Mouse (Mus musculus): ENCODE measurements around the gene Atpif1. TPM values are rescaled to one million over a fixed set of nuclear protein-coding genes. Genes with fewer than 3 reads are reported as not detected.

Gene Atpif1
- total RNA-seq, 1 experiment from 2014 or later, result 437 TPM

DNA sequence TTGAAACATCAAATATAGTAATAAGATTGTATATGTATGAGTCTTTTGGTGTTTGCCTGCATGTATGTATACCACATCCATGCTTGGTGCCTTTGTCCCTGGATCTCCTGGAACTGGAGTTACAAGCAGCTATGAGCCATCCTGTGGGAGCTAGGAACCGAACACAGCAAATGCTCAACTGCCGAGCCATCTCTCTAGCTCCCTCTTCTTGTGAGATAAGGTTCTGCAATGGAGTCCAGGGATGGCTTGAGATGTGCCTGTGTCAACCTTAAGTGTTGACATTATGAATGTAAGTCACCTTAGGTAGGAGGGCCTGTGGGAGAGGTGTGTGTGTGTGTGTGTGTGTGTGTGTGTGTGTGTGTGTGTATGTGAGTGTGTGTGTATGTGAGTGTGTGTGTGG, 6.8 kb downstream of the Atpif1 start:
- no peak for DNase-seq

DNA sequence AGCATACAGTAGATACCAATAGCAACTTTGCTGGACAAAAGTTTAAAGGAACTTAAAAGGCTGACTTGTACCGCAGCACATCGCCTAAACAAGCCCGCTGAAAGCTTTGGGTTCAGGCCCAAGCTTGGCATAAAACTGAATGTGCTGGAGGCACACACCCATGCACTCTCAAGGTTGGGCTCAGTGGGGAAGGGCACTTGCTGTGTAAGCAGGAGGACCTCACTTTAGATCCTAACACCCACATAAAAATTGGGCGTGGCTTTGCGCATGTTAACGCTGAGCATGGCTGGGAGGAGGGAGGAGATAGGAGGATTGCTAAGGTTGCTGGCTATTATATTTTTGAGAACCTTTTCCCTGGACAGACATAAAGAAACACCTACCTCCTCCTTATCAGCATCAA, 8.7 kb downstream of the Atpif1 start:
- DNase-seq, result no peak

DNA sequence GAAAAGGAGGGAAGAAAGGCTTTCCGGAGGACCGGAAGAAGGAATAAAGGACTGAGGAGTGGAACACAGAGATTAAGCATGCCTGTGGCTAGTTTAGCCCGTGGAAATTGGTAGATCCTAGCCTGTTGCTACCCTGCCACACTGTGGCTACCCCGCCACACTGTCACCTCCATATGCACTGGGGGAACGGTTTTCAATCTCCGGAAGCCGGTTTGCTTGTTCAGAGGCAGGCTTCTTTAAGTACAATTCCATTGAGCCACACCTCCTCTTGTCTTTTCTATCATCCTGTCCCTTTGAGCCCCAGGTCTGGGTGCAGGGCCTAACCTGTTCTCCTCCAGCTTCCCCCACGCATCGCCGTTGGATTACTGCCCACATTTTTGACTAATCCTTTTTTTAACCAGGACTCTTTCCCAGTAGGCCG, 9.1 kb downstream of the Atpif1 start:
- DNase-seq, result no peak

DNA sequence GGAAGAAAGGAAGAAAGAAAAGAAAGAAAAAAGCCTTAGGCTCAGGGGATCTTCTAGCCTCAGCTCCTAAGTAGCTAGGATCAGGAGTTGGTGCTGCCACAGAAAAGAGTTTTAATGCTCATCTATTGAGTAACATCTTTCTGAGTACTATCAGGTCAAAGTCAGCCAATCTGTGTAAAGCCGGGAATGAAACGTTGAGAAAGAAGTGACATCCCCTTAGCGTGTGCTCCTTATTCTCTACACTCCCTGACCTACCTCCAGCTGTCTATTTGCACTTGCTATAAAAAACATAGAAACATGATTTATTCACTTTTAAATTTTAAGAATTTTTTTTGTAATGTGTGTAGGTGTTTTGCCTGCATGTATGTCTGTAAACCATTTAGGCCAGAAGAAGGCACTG, 14.3 kb downstream of the Atpif1 start:
- DNase-seq, result no peak

DNA sequence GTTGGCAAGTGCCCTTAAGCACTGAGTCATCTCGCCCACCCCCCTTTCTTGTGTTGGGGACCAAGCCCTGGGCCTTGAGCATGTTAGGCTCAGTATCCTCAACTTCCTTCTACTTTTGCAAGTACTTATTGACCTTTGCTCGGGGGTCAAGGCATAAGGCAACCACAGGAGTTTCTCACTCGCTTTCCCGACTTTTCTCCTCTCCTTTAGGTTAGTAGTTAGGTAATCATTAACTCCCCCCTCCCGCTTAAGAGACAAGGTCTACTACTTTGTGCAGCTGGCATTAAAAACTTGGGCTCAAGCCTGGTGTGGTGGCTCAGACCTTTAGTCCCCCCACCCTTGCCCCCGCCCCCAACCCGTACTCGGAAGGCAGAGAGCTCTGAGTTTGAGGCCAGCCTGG, 15.4 kb downstream of the Atpif1 start:
- no peak for DNase-seq

DNA sequence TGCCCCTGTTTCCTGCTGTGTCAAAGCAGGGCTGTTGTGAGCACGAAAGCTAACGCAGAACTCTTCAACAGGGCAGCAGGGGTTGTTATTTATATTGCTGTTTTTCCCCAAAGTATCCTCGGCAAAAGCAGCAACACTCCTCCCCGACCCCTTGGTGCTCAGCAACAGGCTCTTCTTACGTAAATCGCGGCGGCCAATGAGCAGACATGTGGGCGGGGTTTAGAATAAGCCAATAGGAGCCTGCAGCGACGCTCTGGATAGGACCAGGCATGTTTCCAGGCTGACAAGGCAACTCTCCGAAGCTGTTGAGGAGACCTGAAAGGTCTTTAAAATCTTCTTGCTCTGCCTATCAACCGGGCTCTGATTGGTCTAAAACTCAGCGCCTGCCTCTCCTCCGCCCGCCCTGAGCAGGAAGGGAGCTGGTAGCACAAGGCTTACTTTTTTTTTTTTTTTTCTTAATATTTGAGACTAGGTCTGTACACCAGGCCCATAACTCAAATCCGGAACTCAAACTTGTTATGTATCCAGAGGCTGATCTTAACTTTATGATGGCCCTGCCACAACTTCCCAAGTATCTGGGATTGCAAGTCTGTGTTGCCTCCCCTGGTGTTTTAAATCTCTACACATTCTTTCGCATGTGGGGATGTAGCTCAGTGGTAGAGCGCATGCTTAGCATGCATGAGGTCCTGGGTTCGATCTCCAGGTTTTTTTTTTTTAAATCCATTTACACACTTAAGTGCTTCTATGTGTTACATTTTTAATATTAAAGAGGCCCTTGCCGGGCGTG, 17.9 kb downstream of the Atpif1 start:
- DNase-seq, result peak; percentile 85

DNA sequence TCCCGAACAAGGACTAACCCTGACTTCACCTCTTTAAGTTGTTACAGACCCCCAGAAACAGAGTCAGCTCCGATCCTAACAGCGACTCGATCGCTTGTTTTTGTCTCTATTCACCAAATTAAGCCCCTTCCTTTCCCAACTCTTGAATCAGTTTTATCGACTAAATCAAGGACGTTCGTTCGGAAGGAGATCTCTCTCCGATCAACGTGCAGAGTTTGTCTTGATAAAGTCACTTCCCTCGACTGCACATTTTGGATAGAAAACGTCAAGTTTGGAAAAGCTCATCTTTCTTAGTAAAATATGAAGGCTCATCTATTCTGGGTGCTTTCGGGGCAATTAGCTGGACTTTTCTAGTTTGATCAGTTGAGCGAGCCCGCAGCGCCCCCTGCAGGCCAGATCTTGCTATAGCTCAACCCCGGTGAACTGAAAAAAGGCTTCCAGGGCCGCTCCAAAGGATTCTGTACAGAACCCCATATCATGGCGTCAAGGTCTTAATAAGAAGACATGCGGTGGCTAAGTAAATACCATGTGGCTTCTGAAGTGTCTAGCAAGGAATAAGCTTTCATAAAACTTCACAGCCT, 18.8 kb downstream of the Atpif1 start:
- peak; percentile 88 for DNase-seq

DNA sequence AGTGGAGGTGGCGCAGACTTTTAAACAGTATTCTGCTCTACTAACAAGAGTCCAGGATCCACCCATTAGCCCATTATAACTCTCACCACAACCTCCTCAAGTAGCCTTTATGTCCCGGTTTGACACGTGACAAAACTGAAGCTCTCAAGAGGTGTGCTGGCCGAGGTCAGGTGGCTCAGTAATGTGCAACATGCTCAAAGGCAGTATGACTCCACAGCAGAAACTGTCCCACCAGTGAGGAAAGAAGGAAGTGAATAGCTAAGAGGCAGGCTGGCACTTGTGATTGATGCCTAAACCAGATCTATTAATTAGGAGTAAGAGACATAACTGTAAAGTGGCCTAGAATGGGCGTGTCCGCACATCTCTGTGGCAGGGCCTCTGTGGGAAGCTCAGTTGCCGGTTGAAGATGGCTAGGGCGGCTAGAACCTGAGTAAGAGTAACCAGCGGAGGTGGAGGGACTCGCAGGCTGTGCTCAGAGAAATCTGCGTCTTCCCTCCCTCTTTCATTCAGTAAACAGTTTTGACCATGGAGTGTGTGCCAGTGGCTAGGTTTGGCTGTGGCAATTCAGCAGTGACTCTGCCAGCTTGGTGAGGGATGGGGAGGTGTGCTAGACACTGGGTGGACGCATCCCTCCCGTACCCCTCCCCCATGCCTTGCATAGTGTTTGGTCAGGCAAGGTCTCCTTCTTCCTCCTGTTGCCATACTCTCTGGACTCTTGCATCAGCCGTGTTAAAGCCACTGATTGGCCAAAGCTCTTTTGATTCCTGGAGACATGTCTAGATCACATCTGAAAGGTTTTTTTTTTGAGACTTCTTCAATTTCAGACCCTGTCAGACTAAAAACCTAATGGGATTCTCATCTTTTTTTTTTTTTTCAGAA, 19.8 kb downstream of the Atpif1 start:
- no peak for DNase-seq

DNA sequence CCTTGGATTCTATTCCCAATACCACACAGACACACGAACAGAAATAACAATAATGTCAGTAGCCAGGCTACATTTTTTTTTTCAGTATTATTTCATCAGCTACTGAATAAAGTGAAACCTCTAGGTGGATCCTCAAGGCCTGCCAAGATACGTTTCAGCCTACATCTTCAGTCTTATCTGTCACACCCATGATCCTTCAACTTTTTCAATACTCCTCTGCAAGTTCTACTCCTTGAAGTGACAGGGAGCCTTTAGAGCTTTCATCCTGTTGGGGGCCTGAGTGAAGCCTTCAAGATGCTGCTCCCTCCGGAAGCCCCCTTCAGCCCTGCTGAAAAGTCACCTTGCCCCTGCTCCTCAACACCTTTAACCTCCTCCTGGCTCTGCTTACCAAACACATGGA, 21.4 kb downstream of the Atpif1 start:
- DNase-seq, result no peak

DNA sequence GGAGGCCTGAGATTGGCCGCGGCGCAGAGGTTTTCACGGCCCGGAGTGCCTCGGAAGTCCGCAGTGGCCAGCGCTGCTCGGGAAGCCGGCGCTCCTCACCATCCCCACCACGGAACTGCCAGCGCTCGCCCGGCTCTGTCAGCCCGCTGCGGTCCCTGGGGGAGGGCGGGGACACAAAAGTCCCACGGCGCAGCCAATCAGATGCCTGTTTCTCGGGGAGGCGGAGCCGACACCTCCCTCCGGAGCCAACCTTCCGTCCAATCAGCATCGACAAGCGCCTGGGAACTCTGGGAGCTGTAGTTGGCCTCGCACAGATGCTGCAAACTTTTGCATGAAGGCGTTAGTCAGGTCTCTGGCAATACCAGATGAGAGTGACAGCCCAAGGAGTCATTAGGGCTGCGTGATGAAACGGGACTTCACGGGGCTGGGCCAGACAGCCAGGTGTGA, 23.1 kb downstream of the Atpif1 start, which contains the start of gene Sesn2:
Gene Sesn2 (minus strand): TSS at position 150 of the 447 bp plus-strand sequence.
- peak; percentile 98 for DNase-seq

DNA sequence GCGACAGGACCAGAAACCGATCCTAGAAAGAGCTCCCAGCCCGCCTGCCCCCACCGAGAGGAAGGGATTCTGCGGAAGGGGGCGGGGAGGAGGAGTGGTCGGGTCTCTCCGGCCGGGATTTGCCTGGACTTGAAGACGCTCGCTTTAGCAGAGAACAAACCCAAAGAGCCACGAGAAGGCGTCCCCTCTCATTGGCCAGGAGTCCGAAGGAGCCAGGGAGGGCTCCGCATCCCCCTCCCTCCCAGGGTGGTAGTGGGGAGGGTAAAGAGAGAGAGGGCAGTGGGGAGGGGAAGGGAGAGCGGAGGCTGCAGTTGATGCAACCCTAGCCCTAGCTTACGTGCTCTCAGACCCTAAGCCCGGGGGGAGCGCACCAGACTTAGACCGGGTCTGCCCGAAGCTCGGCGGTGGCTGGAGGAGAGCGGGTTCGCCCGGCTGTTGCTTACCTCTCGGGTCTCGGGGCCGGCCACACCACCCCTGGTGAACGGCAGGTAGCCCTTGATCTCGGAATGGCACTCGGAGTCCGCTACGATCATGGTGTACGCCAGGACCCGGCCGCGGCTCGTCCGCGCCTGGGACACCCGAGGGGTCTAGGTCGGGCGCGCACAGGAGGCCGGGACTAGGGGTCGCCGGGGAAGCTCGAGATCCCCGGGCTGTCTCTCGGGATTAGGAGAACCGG, 23.7 kb downstream of the Atpif1 start:
- DNase-seq, result peak; percentile 76

DNA sequence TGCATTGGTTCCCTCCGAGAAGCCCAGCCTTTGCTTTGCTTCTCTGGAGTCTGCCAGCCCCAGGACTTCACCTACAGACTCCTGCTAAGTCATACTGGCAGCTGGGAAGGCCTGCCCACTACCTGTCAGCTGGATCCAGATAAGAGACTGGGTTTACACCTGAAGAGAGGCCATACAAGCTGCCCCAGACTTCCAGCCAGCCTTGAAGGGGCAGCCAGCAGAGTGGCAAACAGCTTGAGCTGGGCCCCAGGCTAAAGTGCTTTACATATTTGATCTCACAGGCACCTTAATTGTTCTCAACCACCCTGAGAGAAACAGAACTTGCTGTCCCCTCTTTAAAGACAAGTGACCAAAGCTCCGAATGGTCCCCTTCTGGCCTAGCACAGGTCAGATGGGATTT, 26.2 kb downstream of the Atpif1 start:
- DNase-seq, result no peak

DNA sequence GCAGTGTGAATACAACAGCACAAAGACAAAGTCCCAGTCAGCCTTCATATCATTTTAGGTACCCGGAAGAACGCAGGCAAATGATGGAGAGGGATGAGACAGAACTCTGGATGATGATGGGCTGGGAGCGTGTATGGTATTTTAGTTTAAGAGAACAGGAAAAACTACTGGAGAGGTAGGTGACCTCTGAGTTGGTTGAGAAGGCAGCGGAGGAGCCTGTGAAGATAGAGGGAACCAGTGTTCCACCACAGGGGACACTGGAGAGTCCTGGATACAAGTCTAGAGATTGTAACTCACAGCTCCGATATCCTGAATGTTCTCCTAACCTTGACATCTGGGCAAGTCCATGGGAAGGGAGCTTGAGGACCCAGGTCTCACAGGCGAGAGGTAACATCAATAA, 27.2 kb downstream of the Atpif1 start:
- no peak for DNase-seq

DNA sequence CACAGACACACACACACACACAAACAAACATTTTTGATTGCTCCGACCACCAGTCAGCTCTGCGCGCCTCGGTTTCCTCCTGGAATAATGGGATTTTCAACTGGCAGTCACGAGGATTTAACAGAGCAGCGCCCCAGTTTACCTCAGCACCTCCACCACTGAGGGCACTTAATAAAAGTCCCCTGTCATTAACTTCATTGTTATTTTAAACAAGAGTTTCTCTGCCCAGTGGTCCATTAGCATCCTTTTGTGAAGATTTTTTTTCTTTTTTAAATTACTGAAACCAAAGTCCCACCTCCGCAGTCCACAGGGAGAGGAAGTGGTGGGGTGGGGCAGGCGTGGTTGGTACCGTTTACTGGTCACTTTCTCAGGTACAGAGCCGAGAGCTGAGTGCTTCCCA, 27.7 kb downstream of the Atpif1 start:
- no peak for DNase-seq

DNA sequence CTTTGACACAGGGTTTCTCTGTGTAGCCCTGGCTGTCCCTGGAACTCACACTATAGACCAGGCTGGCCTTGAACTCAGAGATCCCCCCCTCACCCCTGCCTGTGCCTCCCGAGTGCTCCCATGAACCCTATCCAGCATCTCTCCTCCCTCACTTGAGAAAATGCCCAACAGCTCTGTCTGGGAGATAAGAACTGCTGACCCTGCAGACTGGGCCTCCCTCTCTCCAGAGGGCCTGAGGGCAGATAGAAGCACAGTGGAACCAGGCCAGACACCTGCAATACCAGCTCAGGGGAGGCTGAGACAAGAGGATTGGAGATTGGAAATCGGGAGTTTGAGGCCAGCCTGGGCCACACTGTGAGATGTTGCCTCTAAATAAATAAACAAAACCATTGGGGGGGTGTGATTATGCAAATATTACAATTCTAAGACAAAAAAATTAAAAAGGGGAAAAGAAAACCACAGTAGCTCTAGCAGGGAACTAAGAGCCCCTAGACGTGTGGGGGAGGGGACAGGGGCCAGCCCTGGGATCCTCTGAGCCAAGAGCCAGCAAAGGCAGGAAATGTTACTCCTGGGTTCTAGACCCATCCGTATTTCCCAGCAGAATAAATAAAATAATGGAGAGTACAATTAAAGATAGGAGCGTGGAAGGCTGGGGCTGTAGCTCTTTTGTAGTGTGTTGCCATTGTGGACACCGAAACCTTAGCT, 28.3 kb downstream of the Atpif1 start:
- no peak for DNase-seq

DNA sequence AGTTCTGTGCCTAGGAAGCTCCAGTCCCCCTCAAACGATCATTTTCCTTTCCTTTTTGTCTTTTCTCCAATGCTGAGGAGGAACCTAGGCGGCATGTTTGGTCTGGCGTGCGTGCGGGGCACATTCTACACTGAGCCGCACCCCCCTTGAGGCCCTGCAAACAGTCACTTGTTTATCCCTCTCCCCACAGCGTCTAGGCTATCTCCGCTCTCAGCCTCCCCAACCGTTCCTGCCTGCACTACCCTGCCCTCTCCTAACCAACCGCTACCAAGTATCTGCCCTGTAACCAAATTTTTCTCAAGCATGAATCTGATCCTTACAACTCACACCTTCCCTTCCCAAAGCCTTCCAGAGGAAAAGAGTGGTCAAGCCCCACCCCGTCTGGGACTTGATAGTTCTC, 30.1 kb downstream of the Atpif1 start:
- DNase-seq, result no peak

DNA sequence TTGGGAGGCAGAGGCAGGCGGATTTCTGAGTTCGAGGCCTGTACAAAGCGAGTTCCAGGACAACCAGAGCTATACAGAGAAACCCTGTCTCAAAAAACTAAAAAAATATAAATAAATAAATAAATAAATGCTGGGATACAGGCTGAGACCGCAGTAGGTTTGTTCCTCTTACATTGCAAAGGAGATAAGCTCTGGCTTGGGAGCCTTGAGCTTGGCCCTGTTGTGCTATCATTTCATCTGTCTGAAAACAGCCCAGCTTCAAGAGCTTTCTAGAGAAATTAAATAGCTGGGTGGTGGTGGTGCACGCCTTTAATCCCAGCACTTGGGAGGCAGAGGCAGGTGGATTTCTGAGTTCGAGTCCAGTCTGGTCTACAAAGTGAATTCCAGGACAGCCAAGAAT, 31.8 kb downstream of the Atpif1 start:
- no peak for DNase-seq

DNA sequence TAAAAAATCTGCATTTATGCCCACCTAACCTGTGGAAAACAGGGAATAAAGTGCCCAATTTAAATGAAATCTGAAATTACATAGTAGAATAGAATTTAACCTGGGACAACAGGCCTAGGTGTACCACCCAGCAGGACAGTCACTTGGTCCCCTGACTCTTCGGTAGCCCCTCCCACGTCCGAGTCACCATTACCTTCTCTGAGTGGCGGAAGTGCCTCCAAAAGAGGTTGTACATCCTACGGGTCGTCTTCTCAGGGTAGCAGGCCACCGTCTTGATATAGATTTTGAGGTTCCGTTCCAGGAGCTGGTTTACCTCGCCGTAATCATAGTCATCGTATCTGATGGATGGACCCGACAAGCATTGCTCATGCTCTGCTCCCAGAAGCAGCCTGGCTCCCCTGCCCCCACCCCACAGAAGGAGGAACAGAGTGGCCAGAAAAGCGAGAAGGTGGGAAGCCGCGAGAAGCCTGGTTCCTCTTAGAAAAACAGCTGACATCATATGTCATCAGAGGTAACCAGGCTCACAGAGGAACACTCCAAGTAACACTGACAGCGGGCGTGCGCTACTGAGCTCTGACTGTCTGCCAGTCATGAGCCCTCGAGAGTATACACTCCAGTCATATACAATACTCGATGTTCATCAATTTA, 39.1 kb downstream of the Atpif1 start:
- DNase-seq, result no peak

DNA sequence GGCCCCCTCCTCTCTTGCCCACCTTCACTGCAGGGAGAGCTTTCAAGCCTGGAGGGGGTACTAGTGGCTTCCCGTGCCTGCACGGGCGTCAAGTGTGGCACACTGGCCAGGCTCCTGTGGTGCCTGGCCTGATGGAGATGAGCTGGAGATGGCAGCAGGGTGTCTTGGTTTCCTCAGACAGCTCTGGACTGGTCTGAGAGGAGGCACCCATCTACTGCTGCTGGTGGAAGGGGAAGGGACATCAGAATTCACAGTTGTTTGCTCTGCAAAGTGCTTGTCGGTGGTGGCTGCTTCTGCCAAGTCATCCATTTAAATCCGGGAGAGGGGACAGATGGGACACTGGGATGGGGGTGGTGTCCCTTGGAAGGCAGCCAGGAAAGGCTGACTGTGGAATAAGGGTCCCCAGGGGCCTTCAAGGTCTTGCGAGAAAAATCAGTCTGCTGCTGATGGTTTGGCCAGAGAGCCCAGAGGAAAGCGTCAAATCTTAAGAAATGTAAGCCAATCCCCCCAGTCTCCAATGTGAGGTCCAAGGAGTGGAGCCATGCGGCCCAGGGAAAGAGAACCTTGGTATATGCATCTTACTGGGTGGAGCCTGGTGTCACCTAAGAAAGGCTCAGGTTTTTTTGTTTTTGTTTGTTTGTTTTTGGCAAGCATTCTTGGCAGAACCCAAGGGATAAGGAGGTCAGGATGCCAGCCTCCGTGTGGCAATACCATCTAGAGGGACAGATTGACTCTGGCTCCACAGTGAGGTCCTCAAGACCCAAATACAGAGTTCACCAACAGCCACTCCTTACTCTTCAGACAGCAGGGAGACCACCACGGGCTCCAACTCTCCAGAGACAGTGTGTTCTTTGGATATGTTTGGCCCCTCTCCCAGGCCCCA, 41.0 kb downstream of the Atpif1 start:
- peak; percentile 43 for DNase-seq

DNA sequence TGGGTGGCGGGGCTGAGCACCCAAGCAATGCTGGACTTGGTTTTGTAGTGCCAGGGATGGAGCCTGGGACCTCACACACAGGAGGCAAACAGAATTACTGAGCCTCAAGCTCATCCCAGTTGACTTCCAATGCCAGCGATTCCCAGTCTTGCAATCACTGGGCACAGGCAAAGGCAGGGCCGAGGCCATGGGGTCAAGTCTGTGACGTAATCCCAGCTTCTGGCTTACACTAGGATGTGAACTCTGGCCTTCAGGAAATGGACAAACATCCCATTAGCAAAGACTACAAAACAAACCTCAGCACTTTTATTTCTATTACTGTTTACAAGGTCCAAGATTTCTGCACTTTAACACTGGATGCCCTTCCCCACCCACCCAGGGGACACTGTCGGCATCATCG, 41.7 kb downstream of the Atpif1 start:
- peak; percentile 57 for DNase-seq
